Mouse (Mus musculus) megakaryocyte progenitor cell, adult 5-6 weeks (primary cell): ENCODE data around the gene Il21. TPM values are rescaled to one million over a fixed set of nuclear protein-coding genes. Genes with fewer than 3 reads are reported as not detected.

Experiments
- ATAC-seq: replicated peaks from 2 replicates; pipeline ENCODE4 v1.8.0; 2016; ENCODE audit warnings: mild to moderate bottlenecking, moderate TSS enrichment, inconsistent platforms; ENCODE audit not compliant: poor library complexity
- total RNA-seq, 2 experiments: library from RNA; stranded (forward) in 1 of 2; stranded (reverse) in 1 of 2; fragments of 157-497, 149-512 nt in 1 of 2; fragments of 200-1000 nt in 1 of 2; gene quantifications; 2 replicates each; pipeline versions ENCODE4 v1.2.3 to v1.2.4; 2015 to 2017

Il21 gene
- not detected in 2 replicates for total RNA-seq (2015)
- total RNA-seq (2017) = not detected in 2 replicates

GRCm38 (mm10) chr3:37232586-37233222 lies at the start of gene Il21:
Gene Il21, minus strand, starts transcription at chr3:37232636.
- no peak for ATAC-seq

- ATAC-seq = peak; percentile 71
These were observed 48.4 kb upstream of the Il21 start for GRCm38 (mm10) chr3:37280871-37281270.

- ATAC-seq = peak; percentile 37; the same call in 1 of the 2 replicates
These were observed 47.8 kb upstream of the Il21 start for GRCm38 (mm10) chr3:37280221-37280620.

- ATAC-seq = peak; percentile 81
These were observed 42.2 kb upstream of the Il21 start for GRCm38 (mm10) chr3:37274661-37275060.

- no peak for ATAC-seq
These were observed 40.7 kb upstream of the Il21 start for GRCm38 (mm10) chr3:37273092-37273491.

- ATAC-seq = peak; percentile 85
These were observed 38.8 kb upstream of the Il21 start for GRCm38 (mm10) chr3:37271209-37271608.

GRCm38 (mm10) chr3:37269926-37270325 lies 37.5 kb upstream of the Il21 start:
- ATAC-seq = no peak

GRCm38 (mm10) chr3:37268338-37268737 lies 35.9 kb upstream of the Il21 start:
- ATAC-seq = no peak

GRCm38 (mm10) chr3:37259331-37259999 lies 27.0 kb upstream of the Il21 start:
- peak; percentile 52 for ATAC-seq

GRCm38 (mm10) chr3:37257776-37258175 lies 25.3 kb upstream of the Il21 start:
- no peak for ATAC-seq

GRCm38 (mm10) chr3:37250967-37251366 lies 18.5 kb upstream of the Il21 start:
- ATAC-seq = no peak

- ATAC-seq = no peak
These were observed 2.6 kb upstream of the Il21 start for GRCm38 (mm10) chr3:37235025-37235424.

- ATAC-seq = no peak
These were observed 1.3 kb downstream of the Il21 start for GRCm38 (mm10) chr3:37231153-37231552.

GRCm38 (mm10) chr3:37229082-37229829 lies 3.2 kb downstream of the Il21 start:
- ATAC-seq = no peak

GRCm38 (mm10) chr3:37225124-37225523 lies 7.3 kb downstream of the Il21 start:
- ATAC-seq = no peak

- ATAC-seq = peak; percentile 94
These were observed 13.4 kb downstream of the Il21 start for GRCm38 (mm10) chr3:37219071-37219470.

GRCm38 (mm10) chr3:37205226-37205800 lies 27.1 kb downstream of the Il21 start:
- ATAC-seq = peak; percentile 52

GRCm38 (mm10) chr3:37204556-37204955 lies 27.9 kb downstream of the Il21 start:
- ATAC-seq = peak; percentile 49

GRCm38 (mm10) chr3:37203984-37204428 lies 28.4 kb downstream of the Il21 start:
- peak; percentile 93 for ATAC-seq

- ATAC-seq = no peak
These were observed 29.6 kb downstream of the Il21 start for GRCm38 (mm10) chr3:37202856-37203255.
